Mouse (Mus musculus): Measurements from ENCODE around the gene Man2a1.

Man2a1 gene

DNA sequence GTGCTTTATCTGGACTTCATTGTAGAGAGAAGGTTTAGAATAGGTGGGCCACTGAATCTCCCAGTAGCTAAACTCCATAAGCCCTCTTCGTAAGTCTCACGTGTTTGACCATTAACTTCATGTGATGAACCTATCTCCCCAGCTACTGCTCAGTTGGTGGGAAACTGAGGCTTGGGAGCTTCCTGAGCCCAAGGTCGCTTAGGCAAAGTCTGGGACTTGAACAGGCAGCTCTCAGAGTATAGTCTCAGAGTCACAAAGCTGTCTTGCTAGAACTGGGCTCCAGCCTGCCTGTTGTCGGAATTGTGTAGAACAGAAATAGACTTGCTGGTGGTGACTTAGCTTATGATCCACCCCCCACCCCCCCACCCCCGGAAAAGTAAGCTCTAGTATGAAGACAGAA is 3.0 kb downstream of the Man2a1 start:
- no peak for DNase-seq

DNA sequence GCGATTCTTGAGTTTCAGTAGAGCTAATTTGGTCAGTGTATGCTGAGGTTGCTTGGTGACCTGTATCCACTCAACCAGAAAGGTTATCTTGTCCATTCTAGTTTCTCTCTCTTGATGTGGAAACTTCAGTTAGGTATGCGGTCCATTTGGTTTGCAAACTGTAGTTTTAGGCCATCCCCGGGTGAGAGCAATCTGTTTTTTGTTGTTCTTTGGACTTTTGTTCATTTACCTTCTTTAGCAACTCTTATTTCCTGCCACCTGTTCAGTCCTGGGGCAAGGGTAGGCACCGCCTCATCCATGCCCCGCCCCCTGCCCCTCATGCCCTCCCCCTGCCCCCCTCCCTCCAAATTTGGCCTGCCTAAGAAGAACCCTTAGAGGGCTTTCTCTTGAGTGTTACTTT is 3.6 kb downstream of the Man2a1 start:
- DNase-seq = no peak

DNA sequence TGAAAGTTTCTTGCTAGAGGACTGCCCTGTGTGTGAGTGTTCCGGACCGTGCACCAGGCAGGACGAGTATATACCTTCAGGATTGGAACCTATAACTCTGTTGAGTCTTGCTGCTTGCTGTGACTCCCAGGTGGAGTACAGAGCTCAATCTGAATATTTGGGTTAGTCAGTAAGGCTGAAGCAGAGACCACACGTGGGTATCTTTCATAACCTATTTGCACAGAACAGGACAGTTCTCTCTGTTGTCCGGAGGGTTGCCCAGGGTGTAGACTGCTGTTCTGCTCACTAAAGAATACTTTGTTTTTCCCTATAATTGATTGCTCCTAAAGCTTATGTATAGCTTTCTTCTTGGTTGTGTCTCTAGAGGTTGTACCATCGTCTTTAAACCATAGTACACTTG is 7.7 kb downstream of the Man2a1 start:
- no peak for DNase-seq

DNA sequence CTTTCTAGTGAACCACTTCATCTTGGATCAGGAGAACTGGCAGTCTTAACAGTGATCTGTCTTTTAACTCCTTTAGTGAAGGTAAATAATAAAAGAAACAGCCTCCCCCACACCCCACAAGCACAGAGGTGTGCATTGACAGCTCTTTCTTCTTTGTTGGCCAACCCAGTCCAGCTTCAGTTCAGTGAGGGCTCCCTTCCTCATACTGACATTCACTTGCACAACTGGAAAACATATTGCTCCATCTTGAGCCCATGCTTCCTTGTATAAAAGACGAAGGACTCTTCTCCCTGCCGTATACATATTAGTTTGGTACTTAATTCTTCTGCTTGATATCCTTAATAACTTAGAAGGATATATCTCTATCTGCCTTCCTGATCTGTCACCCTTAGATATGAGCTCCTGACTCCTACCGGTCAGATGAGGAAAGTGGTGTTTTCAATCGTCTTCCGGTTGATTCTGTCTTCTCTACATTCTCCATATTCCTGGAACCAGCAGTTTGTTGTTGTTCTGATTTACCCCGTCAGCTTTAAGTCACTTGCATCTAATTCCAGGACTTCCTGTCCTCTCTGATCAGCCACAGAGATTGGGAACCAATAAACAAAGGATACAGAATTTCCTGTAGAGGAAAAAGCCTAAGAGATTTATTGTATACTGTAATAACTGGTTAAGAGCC is 8.5 kb downstream of the Man2a1 start:
- DNase-seq = no peak

DNA sequence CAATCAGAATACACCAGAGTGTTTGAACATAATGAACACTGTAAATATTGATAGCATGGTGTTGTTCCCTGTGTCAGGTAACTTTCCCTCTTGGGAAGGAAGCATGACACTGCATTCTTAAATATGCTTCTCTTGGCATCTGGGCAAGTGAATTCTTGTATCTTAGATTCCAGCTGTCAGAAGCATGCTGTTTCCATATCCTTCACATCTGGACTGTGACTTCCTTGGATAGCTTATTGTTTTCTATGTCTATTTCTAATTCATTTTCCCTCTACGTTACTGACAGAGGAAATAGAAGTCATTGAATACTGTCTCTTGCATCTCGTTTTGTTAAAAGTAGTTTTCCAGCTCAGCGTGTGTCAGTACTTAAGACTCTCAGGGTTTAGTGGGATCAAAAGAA is 9.2 kb downstream of the Man2a1 start:
- DNase-seq = no peak

DNA sequence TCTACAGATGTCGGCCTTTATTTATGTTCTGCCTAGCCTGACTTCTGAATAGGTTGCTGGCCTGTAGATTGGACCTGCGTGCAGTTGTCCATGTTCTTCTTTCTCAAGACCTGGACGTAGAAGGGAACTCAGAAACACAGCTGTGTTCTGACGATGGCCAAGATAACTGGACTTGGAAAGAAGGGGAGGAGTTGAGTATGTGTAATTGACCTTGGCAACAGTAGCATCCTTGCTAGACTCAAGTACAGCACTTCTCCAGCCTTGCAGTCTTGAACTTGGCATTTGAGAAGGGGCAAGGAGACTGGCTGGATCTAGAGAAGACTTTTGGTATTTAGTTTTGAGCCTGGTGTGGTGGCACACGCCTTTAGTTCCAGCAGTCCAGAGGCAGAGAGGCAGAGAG is 10.9 kb downstream of the Man2a1 start:
- DNase-seq = no peak

DNA sequence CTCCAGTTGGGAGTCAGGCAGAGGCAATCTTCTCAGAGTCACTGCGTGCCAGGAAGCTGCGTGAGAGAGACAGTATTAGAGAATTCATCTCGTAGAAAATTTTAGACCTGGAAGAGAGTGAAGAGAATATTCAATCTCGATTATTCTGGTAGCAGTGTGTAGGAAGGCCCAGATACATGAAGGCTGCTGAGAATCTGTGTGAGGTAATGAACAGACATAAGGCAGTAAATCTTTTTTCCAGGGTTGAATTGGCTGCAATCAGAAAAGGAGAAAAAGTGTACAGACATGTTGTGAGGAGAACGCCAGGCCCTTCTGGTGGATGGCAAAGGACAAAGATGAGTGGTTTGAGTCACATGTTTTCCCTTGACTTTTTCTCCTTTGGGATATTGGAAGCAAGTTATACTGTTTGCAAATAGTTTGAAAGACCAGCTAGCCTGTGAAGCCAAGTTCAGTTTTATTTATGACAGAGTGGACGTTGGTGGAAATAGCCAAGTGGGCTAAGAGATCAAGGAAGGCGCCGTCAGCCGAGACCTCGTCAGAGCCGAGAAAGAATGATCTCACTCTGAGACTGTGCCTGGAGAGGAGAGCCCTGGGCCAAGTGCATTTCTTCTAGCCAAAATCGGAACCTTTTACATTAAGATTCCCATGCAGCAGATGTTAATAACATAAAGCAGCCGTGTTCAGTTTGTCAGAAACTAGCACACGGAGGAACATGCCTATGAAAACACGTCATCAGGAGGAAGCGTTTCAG is 11.8 kb downstream of the Man2a1 start:
- no peak for DNase-seq

DNA sequence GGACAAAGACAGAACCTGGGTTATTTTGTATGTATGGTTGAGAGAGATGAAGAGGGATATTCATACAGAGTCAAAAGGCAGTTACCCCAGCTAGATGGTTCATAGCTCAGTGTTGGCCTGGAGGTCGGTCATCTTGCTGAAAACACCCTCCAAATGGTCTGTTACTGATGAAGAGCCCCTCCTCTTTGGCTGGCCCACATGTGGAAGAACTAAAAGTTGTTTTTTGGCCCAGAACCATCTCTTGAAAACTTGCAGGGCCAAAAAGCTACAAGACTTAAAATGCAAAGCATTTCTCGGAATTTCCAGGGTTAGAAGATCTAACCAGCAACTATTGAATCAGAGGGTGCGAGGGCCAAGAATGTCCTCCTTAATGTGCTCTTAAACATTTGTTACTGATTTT is 12.4 kb downstream of the Man2a1 start:
- no peak for DNase-seq

DNA sequence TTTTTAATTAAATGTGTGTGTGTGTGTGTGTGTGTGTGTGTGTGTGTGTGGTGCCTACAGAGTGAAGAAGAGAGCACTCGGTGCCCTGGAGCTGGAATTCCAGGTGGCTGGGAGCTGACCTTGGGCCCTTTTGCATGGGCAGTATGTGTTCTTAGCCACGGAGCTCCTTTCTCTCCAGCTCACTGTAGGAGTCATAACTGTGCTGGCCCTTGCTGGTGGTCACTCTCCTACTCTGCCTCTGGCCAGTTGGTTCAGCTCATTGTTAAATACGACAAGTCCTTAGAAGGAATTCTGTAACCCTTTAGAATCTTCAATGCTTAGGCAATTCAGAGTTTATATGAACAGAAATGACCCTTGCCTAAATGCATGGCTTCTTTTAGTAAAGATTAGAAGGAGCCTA is 12.8 kb downstream of the Man2a1 start:
- DNase-seq = no peak

DNA sequence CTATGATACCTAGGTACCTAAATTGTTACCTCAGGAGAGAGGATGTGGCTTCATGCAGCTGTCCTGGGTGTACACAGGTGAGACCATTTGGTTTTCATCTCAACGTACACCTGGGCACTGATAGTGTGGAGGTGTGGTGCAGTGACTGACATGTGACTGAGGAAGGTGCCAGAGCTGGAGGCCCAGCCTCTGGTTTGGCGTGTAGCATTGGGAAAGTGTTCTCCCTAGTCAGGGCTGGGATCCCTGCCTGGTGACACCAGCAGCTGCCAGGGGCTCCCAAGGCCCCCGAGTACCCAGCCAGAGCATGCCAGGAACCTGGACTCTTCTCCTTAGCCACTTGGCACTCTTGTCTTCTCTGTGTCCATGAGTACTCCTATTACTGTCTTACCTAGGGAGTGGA is 14.3 kb downstream of the Man2a1 start:
- no peak for DNase-seq

DNA sequence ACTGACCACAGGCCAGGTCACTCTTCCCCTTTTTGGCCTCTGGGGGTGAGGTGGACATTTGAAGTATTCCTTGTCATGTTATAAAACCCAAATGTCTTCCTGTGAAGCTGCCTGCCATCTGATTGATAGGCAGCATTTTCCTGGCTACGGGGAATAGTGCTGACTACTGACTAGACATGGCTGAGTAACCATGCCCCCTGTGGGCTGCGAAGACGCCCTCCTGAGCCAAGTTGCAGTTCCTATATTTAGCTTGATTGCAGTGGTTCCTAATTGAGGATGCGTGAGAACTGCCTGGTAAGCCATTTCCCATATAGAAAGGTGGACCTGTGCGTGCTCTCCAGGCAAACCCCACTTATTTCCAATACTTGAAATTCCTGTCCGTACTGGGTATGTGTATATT is 14.9 kb downstream of the Man2a1 start:
- no peak for DNase-seq

DNA sequence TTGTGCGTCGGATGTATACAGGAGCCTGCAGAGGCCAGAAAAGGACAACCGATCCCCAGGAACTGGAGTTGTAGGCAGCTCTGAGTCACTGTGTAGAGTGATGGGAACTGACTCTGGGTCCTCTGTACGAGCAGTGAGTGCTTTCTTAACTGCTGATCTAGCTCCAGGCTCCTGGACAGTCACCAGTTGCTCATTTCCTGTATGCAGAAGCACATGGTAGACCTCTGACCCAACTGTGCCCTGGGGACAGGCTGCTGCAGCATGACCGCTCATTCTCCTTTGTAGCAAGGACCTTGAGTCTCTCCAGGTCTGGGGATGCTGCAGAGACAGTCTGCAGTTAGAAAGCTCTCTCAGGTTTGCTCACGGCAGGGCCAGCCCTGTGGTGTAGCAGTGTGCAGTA is 15.7 kb downstream of the Man2a1 start:
- no peak for DNase-seq

DNA sequence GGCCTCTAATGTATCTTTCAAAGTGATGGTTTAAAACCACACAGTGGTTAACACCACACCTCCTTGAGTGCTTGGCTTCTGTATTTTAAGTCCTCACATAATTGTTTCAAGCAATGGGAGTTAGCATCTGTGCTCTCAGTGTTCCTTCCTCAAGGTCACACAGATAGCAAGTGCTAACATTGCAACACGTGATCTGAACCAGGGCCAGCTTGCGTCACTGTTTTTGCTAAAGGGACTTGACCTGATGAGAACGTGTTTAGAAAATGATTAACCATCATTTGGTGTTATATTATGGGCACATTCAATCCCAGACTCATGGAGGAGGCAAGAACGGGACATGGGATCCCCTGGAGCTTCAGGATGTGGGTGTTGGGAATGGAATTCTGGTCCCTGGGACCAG is 17.3 kb downstream of the Man2a1 start:
- no peak for DNase-seq

DNA sequence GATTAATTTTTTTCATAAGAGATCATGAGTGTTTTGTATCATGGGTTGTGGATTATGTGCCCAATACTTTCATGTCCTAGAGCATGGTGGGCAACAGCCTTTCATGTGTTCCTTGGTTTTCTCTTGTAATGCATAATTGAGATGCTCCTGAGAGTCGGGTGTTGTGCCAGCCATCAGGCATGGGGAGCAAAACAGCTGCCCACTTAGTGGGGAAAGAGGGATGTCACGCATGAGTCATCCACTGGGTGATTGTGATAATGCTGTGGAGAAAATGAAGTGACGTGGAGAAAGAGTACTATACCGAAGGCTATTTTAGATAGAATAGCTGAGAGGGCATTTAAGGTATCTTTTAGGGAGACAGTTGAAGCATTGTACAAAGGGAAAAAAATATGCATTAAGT is 18.5 kb downstream of the Man2a1 start:
- peak in 1 of 2 experiments; percentile 38 for DNase-seq

DNA sequence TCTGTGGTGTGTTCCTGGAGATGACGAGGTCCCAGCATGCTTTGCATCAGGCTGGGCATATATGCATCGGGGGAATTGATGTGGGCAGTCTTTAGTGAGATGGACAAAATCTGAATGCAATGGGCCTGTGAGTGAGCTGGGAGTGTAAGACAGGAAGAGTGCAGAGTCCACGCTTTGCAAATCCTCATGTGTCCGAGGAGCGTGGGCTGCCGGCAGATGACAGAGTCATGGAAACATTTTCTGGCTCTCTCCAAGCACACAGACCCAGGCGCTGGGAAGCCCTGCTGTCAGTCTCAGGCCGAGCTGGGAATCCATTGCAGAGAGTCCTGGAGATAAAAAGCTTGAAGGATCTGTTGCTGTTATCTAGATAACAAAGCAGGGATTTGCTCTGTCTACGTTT is 19.6 kb downstream of the Man2a1 start:
- DNase-seq = peak in 1 of 2 experiments; percentile 29

DNA sequence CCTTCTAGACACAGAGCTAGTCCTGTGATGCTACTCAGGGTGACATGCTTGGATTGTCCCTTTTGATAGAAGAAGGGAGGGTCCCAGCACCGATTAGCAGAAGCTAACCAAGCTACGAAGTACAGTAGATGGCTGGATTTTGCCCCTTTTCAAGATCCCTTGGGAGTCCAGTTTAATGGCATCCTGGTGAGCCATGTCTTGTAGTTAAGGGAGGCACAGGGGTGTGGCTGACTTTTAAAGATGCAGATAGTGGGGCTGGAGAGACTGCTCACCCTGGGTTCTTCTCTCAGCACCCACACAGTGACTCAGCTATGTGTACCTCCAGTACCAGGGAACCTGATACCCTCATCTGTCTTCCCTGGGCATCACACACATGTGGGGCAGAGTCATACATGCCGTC is 20.1 kb downstream of the Man2a1 start:
- no peak for DNase-seq

DNA sequence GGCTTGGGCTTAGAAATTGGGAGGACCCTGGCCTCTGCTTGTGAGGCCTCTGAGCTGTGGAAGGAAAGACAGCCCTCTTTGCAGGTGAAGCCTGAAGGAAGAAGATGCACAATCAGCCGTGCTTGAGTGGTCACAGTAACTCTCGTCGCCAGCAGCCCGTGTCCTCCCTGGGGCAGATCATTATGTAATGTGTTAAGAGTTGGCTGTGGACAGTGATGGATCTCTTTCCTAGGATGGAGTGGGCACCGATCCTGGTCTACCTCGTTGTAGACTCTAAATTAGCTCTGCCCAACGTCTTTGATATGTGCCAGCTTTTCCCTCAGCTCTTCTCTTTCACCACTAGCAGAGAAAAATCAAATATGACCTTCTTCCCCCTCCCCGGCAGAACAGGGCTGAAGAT is 20.7 kb downstream of the Man2a1 start:
- peak; percentile 53 to 66 for DNase-seq

DNA sequence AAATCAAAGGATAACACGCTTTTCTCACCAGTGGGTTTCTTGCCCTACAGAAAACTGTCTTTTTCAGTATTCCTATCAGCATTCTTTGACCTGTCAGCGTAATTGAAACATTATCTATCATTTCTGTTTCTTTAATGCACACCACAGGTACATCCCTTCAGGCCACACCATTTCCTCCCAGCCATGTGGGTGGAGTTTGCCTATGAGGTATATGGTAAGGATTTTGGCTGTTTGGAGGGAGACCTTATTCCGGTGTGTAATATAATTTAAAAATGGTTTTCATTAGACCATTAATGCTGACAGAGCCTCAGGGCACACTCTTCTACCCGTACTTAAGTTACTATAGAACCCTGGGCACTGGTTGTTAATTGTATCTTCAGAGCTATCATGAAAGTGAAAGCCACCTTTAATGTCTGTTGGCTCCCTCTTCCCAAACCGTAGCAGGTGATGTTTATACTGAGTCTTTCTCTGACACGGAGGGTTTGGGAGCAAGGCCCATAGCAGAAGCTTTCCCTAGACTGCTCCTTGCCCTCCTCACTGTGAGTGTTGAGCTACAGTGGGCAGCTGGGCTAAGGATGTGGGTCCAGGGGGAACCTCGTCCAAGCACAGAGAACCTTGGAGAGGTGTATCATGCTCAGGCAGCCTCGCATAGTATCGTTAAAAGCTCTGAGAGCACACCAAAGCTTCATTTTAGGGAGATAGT is 21.3 kb downstream of the Man2a1 start:
- DNase-seq = no peak

DNA sequence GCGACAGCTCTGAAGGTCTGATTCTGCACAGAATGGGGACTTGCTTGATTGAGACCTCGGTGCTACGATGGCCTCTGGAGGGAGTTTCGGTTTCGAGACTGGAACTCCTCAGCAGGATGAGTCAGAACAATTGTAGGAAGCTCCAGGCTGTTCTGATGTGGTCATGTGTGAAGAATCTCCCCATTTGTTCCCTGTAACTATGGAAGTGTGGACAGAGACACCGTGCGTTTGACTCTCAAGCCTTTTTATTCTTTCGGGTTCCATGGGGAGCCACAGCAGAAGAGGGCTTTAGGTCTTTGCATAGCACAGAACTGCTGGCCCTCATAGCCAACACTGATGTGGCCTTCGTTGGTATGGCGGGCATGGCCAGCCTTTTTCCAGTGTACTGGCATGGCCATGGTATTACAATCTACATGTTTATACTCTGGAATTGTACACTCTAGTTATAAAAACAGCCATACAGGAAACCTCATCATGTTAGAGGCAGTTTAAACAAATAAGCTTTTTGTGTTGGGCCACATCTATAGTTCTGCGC is 21.9 kb downstream of the Man2a1 start:
- peak in 1 of 2 experiments; percentile 18 for DNase-seq

DNA sequence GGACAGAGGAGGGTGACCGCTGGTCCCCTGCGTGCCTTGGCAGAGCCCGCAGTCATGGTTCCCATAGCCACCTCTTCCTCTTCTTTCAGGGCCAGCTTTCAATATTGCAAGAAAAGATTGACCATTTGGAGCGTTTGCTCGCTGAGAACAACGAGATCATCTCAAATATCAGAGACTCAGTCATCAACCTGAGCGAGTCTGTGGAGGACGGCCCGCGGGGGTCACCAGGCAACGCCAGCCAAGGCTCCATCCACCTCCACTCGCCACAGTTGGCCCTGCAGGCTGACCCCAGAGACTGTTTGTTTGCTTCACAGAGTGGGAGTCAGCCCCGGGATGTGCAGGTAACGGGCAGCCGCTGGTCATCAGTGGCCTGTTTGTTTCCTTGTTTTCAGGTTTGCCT is 23.9 kb downstream of the Man2a1 start:
- DNase-seq = no peak

DNA sequence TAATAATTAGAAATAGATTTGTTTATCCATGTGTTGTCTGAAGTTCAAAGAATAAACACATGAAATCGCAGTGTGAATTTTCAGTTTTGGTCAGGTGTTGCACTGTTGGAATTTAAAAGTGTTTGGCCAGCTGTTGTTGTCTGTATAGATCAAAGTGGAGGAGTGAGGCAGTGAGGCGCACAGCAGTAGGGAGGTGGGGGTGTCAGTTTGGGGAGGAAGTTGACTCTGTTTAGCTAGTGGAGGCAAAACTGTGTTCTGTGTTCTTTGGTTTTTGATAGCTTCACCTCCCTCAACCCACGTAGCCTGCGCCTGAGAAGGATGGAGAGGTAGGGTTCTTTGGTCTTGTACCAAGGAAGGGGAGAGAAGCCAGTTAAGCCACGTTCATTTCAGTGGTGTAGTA is 28.3 kb downstream of the Man2a1 start:
- no peak for DNase-seq

DNA sequence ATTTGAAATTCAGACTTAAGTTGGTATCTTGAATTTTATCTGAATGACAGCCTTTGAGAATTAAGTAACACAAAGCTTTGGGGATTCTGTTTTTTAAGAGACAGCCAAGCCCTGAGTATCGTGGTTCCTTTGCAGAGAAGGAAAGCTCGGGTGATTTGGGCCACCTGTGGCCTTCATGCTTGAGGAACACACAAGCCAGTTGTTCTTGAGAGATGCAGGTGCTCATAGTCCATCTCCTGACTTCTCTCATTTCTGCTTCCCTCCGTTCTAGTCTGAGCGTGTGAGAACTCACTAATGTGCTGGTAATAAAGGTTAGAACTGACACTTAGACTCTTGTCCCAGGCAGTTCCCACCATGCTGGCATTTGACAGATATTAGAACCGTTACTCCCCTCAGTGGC is 28.9 kb downstream of the Man2a1 start:
- DNase-seq = no peak

DNA sequence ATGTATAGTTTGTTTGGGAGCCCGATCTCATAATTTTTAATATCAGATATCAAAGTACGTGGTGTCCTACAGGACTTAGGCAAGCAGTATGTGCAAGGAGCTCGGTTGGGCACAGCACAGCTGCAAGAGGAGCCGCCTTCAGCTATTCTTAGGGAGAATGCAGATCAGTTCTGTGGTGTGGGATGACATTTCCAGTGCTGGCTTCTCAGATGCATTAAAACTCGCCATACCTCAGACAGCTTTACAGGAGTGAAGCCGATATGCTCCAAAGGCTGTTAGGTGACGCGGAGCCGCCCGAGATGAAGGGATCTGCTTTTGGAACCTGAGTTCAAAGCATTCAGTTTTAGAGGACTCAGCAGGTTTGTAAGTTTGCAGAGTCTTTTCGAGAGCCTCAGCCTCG is 30.0 kb downstream of the Man2a1 start:
- DNase-seq = no peak

Data from cerebellum, postnatal 14 days (tissue).